ENCODE assay signal across 9 mouse cellular contexts in the genomic region with DNA sequence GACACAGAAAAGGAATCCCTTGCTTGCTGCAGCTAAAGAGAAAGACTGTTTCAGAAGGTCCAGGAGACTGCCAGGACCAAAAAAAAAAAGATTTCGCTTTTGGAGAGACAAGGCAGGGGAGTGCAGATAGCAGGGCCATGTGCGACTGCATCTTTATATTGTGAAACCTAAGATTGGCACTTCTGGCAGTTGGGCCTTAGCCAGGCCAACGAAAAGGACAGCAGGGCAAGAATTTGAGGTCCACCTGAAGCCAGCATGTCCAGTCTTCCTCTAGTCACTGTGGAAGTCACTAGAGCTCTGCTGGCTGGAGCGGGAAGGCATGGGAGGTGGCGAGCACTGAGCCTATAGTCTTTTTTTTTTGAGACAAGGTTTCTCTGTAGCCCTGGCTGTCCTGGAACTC. TPM values are rescaled to one million over a fixed set of nuclear protein-coding genes. Genes with fewer than 3 reads are reported as not detected.
DNase-seq lines count a peak whose midpoint lies in the region; ATAC-seq and TF ChIP-seq lines count a peak whose summit lies in the region.
"Had no signal": no experiment of that assay in that cellular context is flagged by ENCODE, and none has a peak within 500 bp of the region (broad histone marks: within the 10 kb centered on the region; RNA-seq: fewer than 3 reads in every experiment).

No protein-coding gene starts in this region.

- no peak for TF ChIP-seq CTCF in layer of hippocampus, adult 2 months (conservative IDR thresholded peaks at IDR 0.05)

- H3K4me2 ChIP-seq in kidney, embryonic 16.5 days (replicated peaks; ENCODE audit: low read depth, low read length) = peak overlapping the region; percentile 51
- H3K4me2 ChIP-seq in intestine, embryonic 14.5 days (ENCODE audit: low read length) = peak overlapping the region; percentile 66
- peak overlapping the region; percentile 76 for H3K4me2 ChIP-seq in myocyte (ENCODE audit: low read depth)

- peaks cover 30% of the 10 kb centered on the region for H3K4me1 ChIP-seq in kidney, embryonic 16.5 days (ENCODE audit: insufficient read depth, low read length)
- H3K4me1 ChIP-seq in brown adipose tissue, adult 24 weeks (ENCODE audit: control insufficient read depth, insufficient read depth, insufficient read length, low read length) = peaks cover 6% of the 10 kb centered on the region; the same call in 1 of the 2 replicates
- H3K4me1 ChIP-seq in intestine, embryonic 14.5 days (replicated peaks; ENCODE audit: control insufficient read depth, insufficient read depth, low read length) = peaks cover 22% of the 10 kb centered on the region

- no peak for ATAC-seq in kidney, embryonic 16.5 days (ENCODE audit: low FRiP score, low TSS enrichment)
- ATAC-seq in intestine, embryonic 14.5 days (replicated peaks; ENCODE audit: low FRiP score, low TSS enrichment, low read depth) = no peak

- H3K27ac ChIP-seq in kidney, embryonic 16.5 days (ENCODE audit: low read length) = peak overlapping the region; percentile 36; the same call in 1 of the 2 replicates
- H3K27ac ChIP-seq in brown adipose tissue, adult 24 weeks (replicated peaks; ENCODE audit: low read depth, low read length) = peak overlapping the region; percentile 79
- H3K27ac ChIP-seq in intestine, embryonic 14.5 days (ENCODE audit: low read depth) = no peak overlapping the region
- H3K27ac ChIP-seq in layer of hippocampus, adult 2 months = no peak overlapping the region

- H3K9ac ChIP-seq in kidney, embryonic 16.5 days (replicated peaks; ENCODE audit: low read length) = peak overlapping the region; percentile 92
- peak overlapping the region; percentile 89 for H3K9ac ChIP-seq in intestine, embryonic 14.5 days (ENCODE audit: low read length)

- H3K79me2 ChIP-seq in myocyte (ENCODE audit: control insufficient read depth, insufficient read depth) = peaks cover 16% of the 10 kb centered on the region

- H3K9me3 ChIP-seq in kidney, embryonic 16.5 days (ENCODE audit: low read length) = no peaks in the 10 kb centered on the region
- no peaks in the 10 kb centered on the region for H3K9me3 ChIP-seq in intestine, embryonic 14.5 days (ENCODE audit: control insufficient read depth, low read length)

- no peak for TF ChIP-seq POLR2A in myocyte (IDR thresholded peaks at IDR 0.05; ENCODE audit: insufficient read length, low read depth)

- H3ac ChIP-seq in myocyte (ENCODE audit: control insufficient read depth, insufficient read length) = peak overlapping the region; percentile 30

- 38% methylated on average over 5 of the region's 5 CpGs for WGBS in kidney, embryonic 16.5 days
- 61% methylated on average over 5 of the region's 5 CpGs for WGBS in intestine, embryonic 14.5 days

- H3K4me3 ChIP-seq in kidney, embryonic 16.5 days (ENCODE audit: low read length) = peak overlapping the region; percentile 76
- no peak overlapping the region; the same call in 1 of the 2 replicates for H3K4me3 ChIP-seq in brown adipose tissue, adult 24 weeks (ENCODE audit: insufficient read depth, low read depth, low read length)
- peak overlapping the region; percentile 76 for H3K4me3 ChIP-seq in intestine, embryonic 14.5 days (ENCODE audit: low read depth, low read length)
- peak overlapping the region; percentile 83 for H3K4me3 ChIP-seq in myocyte
- no peak overlapping the region for H3K4me3 ChIP-seq in layer of hippocampus, adult 2 months

- DNase-seq in kidney, adult 11 months = no peak
- no peak for DNase-seq in intestine, embryonic 14.5 days (ENCODE audit: low spot score)
- no peak for DNase-seq in layer of hippocampus, adult 2 months (ENCODE audit: low spot score in 2 of 2)
- DNase-seq in adrenal gland, adult 2 months = no peak
- no peak for DNase-seq in B cell, adult 2 months

- no peaks in the 10 kb centered on the region for H3K27me3 ChIP-seq in kidney, embryonic 16.5 days (ENCODE audit: insufficient read depth, low read length)
- H3K27me3 ChIP-seq in intestine, embryonic 14.5 days (replicated peaks; ENCODE audit: control insufficient read depth, insufficient read depth, low read length) = no peaks in the 10 kb centered on the region
- H3K27me3 ChIP-seq in myocyte (ENCODE audit: control insufficient read depth, insufficient read depth, insufficient read length) = no peaks in the 10 kb centered on the region

- peaks cover 9% of the 10 kb centered on the region for H3K36me3 ChIP-seq in kidney, embryonic 16.5 days (ENCODE audit: insufficient read depth, low read length)
- H3K36me3 ChIP-seq in intestine, embryonic 14.5 days (ENCODE audit: control insufficient read depth, insufficient read depth, low read length) = peaks cover 29% of the 10 kb centered on the region
- no peaks in the 10 kb centered on the region for H3K36me3 ChIP-seq in myocyte (ENCODE audit: control insufficient read depth, insufficient read depth)

TF ChIP-seq in myocyte, 11 proteins besides CTCF, POLR2A, EP300 and RAD21:
- no peak for TF ChIP-seq MYOG (IDR thresholded peaks at IDR 0.05; ENCODE audit: control insufficient read depth in 1 of 3, insufficient read depth in 1 of 3, insufficient read length in 2 of 3, low read depth in 2 of 3)
- TF ChIP-seq USF1 (IDR thresholded peaks at IDR 0.05; ENCODE audit: low read depth) = no peak
- no peak for TF ChIP-seq TCF3 (IDR thresholded peaks at IDR 0.05; ENCODE audit: insufficient read length, low read depth)
- TF ChIP-seq SRF (IDR thresholded peaks at IDR 0.05; ENCODE audit: control insufficient read depth, insufficient read length, low read depth) = no peak
- no peak for TF ChIP-seq MAX (IDR thresholded peaks at IDR 0.05; ENCODE audit: low read depth)
- no peak for TF ChIP-seq REST (IDR thresholded peaks at IDR 0.05; ENCODE audit: insufficient read depth, insufficient read length)
- TF ChIP-seq POLR2AphosphoS2 (IDR thresholded peaks at IDR 0.05; ENCODE audit: insufficient read length, low read depth) = no peak
- TF ChIP-seq TCF12 (IDR thresholded peaks at IDR 0.05; ENCODE audit: insufficient read depth, poor library complexity, severe bottlenecking) = no peak
- no peak for TF ChIP-seq CEBPB (IDR thresholded peaks at IDR 0.05; ENCODE audit: insufficient read depth, poor library complexity, severe bottlenecking)
- no peak for TF ChIP-seq E2F4 (IDR thresholded peaks at IDR 0.05; ENCODE audit: insufficient read depth)
- TF ChIP-seq MYOD1 (IDR thresholded peaks at IDR 0.05; ENCODE audit: control insufficient read depth in 1 of 3, insufficient read length in 2 of 3, low read depth in 2 of 3) = no peak

RNA-seq across cellular contexts. Expression of gene Pmf1, which starts 1.2 kb away (rescaled TPM):
- 144 and 152 TPM in 2 replicates for polyA plus RNA-seq in kidney, embryonic 16.5 days (2015; fragmentation: Nextera tagmentation; extraction: Ambion mirVana)
- polyA plus RNA-seq in brown adipose tissue, adult 24 weeks (2012; ENCODE audit: insufficient read depth, insufficient read length, missing spikeins) = 25.1 and 30.8 TPM in 2 replicates
- 150 and 154 TPM in 2 replicates for polyA plus RNA-seq in intestine, embryonic 14.5 days (2014; fragmentation: Nextera tagmentation; extraction: Ambion mirVana)
- 59.0 TPM for polyA plus RNA-seq in myocyte (2012; fragmentation: generic; extraction: Trizol)
- 1 to 10 TPM; 6.4 to 6.8 TPM for total RNA-seq in layer of hippocampus, adult 2 months (2021)
- total RNA-seq in adrenal gland, adult 2 months (2021) = 10 to 100 TPM; 31.1 to 43.0 TPM
- polyA plus RNA-seq in adrenal gland, adult 2 months (2012; rRNA removed) = 75.8 and 77.4 TPM in 2 replicates

RNA-seq across cellular contexts. Expression of gene Slc25a44, which starts 16.0 kb away (rescaled TPM):
- 21.7 and 22.2 TPM in 2 replicates for polyA plus RNA-seq in kidney, embryonic 16.5 days (2015; fragmentation: Nextera tagmentation; extraction: Ambion mirVana)
- 71.0 and 78.1 TPM in 2 replicates for polyA plus RNA-seq in brown adipose tissue, adult 24 weeks (2012; ENCODE audit: insufficient read depth, insufficient read length, missing spikeins)
- polyA plus RNA-seq in intestine, embryonic 14.5 days (2014; fragmentation: Nextera tagmentation; extraction: Ambion mirVana) = 19.7 and 20.1 TPM in 2 replicates
- 19.3 TPM for polyA plus RNA-seq in myocyte (2012; fragmentation: generic; extraction: Trizol)
- total RNA-seq in layer of hippocampus, adult 2 months (2021) = 10 to 100 TPM; 69.5 to 71.8 TPM
- 10 to 100 TPM; 51.1 to 59.4 TPM for total RNA-seq in adrenal gland, adult 2 months (2021)
- 40.7 and 40.9 TPM in 2 replicates for polyA plus RNA-seq in adrenal gland, adult 2 months (2012; rRNA removed)

RNA-seq across cellular contexts. Expression of gene Bglap, which starts 24.7 kb away (rescaled TPM):
- 0.56 TPM in 1 of 2 replicates, not detected in the other for polyA plus RNA-seq in kidney, embryonic 16.5 days (2015; fragmentation: Nextera tagmentation; extraction: Ambion mirVana)
- polyA plus RNA-seq in brown adipose tissue, adult 24 weeks (2012; ENCODE audit: insufficient read depth, insufficient read length, missing spikeins) = not detected in 2 replicates
- 0.64 TPM in 1 of 2 replicates, not detected in the other for polyA plus RNA-seq in intestine, embryonic 14.5 days (2014; fragmentation: Nextera tagmentation; extraction: Ambion mirVana)
- polyA plus RNA-seq in myocyte (2012; fragmentation: generic; extraction: Trizol) = 0.34 TPM
- under 1 TPM in 1 of 2 experiments, not detected in 1; 0.96 TPM for total RNA-seq in layer of hippocampus, adult 2 months (2021)
- total RNA-seq in adrenal gland, adult 2 months (2021) = 1 to 10 TPM in 1 of 2 experiments, under 1 TPM in 1; 0.86 to 3.4 TPM
- 1.1 TPM in 1 of 2 replicates, not detected in the other for polyA plus RNA-seq in adrenal gland, adult 2 months (2012; rRNA removed)
- polyA plus RNA-seq: gonadal fat pad, adult 2 months had no signal

RNA-seq across cellular contexts. Expression of gene Bglap2, which starts 30.5 kb away (rescaled TPM):
- not detected in 2 replicates for polyA plus RNA-seq in kidney, embryonic 16.5 days (2015; fragmentation: Nextera tagmentation; extraction: Ambion mirVana)
- not detected in 2 replicates for polyA plus RNA-seq in brown adipose tissue, adult 24 weeks (2012; ENCODE audit: insufficient read depth, insufficient read length, missing spikeins)
- not detected in 2 replicates for polyA plus RNA-seq in intestine, embryonic 14.5 days (2014; fragmentation: Nextera tagmentation; extraction: Ambion mirVana)
- polyA plus RNA-seq in myocyte (2012; fragmentation: generic; extraction: Trizol) = 6.6 TPM
- total RNA-seq in layer of hippocampus, adult 2 months (2021) = not detected
- 1 to 10 TPM in 1 of 2 experiments, not detected in 1; 2.2 TPM for total RNA-seq in adrenal gland, adult 2 months (2021)
- polyA plus RNA-seq in adrenal gland, adult 2 months (2012; rRNA removed) = 0.28 TPM in 1 of 2 replicates, not detected in the other
- polyA plus RNA-seq: gonadal fat pad, adult 2 months had no signal

RNA-seq across cellular contexts. Expression of gene Bglap3, which starts 36.4 kb away (rescaled TPM):
- polyA plus RNA-seq in kidney, embryonic 16.5 days (2015; fragmentation: Nextera tagmentation; extraction: Ambion mirVana) = 0.22 and 0.71 TPM in 2 replicates
- not detected in 2 replicates for polyA plus RNA-seq in brown adipose tissue, adult 24 weeks (2012; ENCODE audit: insufficient read depth, insufficient read length, missing spikeins)
- 0.28 and 0.30 TPM in 2 replicates for polyA plus RNA-seq in intestine, embryonic 14.5 days (2014; fragmentation: Nextera tagmentation; extraction: Ambion mirVana)
- 0.95 TPM for polyA plus RNA-seq in myocyte (2012; fragmentation: generic; extraction: Trizol)
- under 1 TPM in 1 of 2 experiments, not detected in 1; 0.36 TPM for total RNA-seq in layer of hippocampus, adult 2 months (2021)
- total RNA-seq in adrenal gland, adult 2 months (2021) = 1 to 10 TPM in 1 of 2 experiments, under 1 TPM in 1; 0.63 to 1.2 TPM
- polyA plus RNA-seq in adrenal gland, adult 2 months (2012; rRNA removed) = not detected in 2 replicates

Comparison
In these comparisons a context has a peak if more than half of its experiments do, and no peak if none do; other contexts are left out.
1. H3K27ac ChIP-seq: peak in kidney, embryonic 16.5 days (single experiment) and brown adipose tissue, adult 24 weeks (single experiment); none in intestine, embryonic 14.5 days (single experiment) and layer of hippocampus, adult 2 months (single experiment).
2. H3K4me3 ChIP-seq: peak in kidney, embryonic 16.5 days (single experiment), intestine, embryonic 14.5 days (single experiment) and myocyte (single experiment); none in brown adipose tissue, adult 24 weeks (single experiment) and layer of hippocampus, adult 2 months (single experiment).
3. Peak in every context shown above with its lines, with median percentiles within 50 percentile points of each other: H3K4me2 ChIP-seq.